Mouse (Mus musculus): ENCODE results near the gene Mical2. TPM values are rescaled to one million over a fixed set of nuclear protein-coding genes. Genes with fewer than 3 reads are reported as not detected.

Gene Mical2
- total and polyA plus RNA-seq, 3 experiments: not detected

DNA sequence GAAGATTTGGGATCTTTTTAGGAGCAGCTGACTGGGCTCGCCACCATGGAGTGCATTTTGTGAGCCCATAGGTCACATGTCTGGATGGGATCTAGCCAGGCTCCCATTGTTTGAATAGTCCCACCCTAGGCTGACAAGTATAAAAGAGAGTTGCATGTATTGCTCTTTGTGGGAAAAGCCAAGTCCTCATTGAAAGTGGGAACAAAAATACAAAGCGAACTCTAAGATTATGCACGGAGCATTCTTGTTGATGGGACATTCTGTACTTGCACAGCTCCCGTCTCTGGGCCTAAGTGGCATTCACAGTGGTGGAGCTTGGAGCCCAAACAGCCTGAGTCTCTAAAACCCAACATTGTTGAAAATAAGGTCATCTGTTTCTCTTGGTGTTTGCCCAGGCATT is 101.2 kb downstream of the Mical2 start:
- H3K79me2 ChIP-seq (ENCODE audit: control insufficient read depth, insufficient read depth, low read length, poor library complexity): no peaks in the 10 kb centered on the region
- no peaks in the 10 kb centered on the region for H3K9me3 ChIP-seq (replicated peaks; ENCODE audit: insufficient read depth, low read length)
- no peak overlapping the region for H3K9ac ChIP-seq (ENCODE audit: control insufficient read depth, low read depth, low read length, poor library complexity, severe bottlenecking)
- TF ChIP-seq MEF2A (IDR thresholded peaks at IDR 0.05; ENCODE audit: extremely low read depth, insufficient replicate concordance, low read depth, low read length, poor library complexity, severe bottlenecking): no peak
- TF ChIP-seq MYB (IDR thresholded peaks at IDR 0.05; ENCODE audit: low read depth, low read length): no peak
- TF ChIP-seq ZNF384 (IDR thresholded peaks at IDR 0.05; ENCODE audit: low read depth, low read length): no peak
- TF ChIP-seq CHD2 (IDR thresholded peaks at IDR 0.05; ENCODE audit: low read length): no peak
- TF ChIP-seq SMC3 (IDR thresholded peaks at IDR 0.05; ENCODE audit: low read depth, low read length): no peak
- TF ChIP-seq MAFK (IDR thresholded peaks at IDR 0.05; ENCODE audit: borderline replicate concordance, low read depth, low read length): no peak
- no peak for TF ChIP-seq E2F4 (IDR thresholded peaks at IDR 0.05; ENCODE audit: borderline replicate concordance, low read depth, low read length)
- TF ChIP-seq GABPA (IDR thresholded peaks at IDR 0.05; ENCODE audit: low read depth, low read length): no peak
- TF ChIP-seq NELFE (IDR thresholded peaks at IDR 0.05; ENCODE audit: low read depth, low read length): no peak
- TF ChIP-seq MAZ (IDR thresholded peaks at IDR 0.05; ENCODE audit: low read depth, low read length): no peak
- no peak for TF ChIP-seq POLR2AphosphoS5 (IDR thresholded peaks at IDR 0.05; ENCODE audit: borderline replicate concordance, low read depth, low read length)
- no peak for TF ChIP-seq NRF1 (IDR thresholded peaks at IDR 0.05; ENCODE audit: insufficient read depth, low read depth, low read length, poor library complexity, severe bottlenecking)
- TF ChIP-seq USF2 (IDR thresholded peaks at IDR 0.05; ENCODE audit: borderline replicate concordance in 1 of 2, insufficient read depth in 1 of 2, low read depth in 1 of 2, low read length in 2 of 2): no peak
- TF ChIP-seq MAX (IDR thresholded peaks at IDR 0.05; ENCODE audit: low read length): no peak
- no peak for TF ChIP-seq UBTF (IDR thresholded peaks at IDR 0.05; ENCODE audit: borderline replicate concordance, insufficient read depth, low read depth, low read length)
- no peak for TF ChIP-seq POLR2AphosphoS2 (IDR thresholded peaks at IDR 0.05; ENCODE audit: low read length)
- TF ChIP-seq SIN3A (IDR thresholded peaks at IDR 0.05; ENCODE audit: low read length): no peak
- no peak for TF ChIP-seq EP300 (IDR thresholded peaks at IDR 0.05; ENCODE audit: low read depth in 1 of 2, low read length in 2 of 2)
- DNase-seq (ENCODE audit: low read depth, low spot score): no peak
- H3K36me3 ChIP-seq (ENCODE audit: control insufficient read depth in 1 of 2, insufficient read depth in 2 of 2, low read length in 2 of 2): no peaks in the 10 kb centered on the region
- no peaks in the 10 kb centered on the region for H3K4me1 ChIP-seq (ENCODE audit: control insufficient read depth in 1 of 2, insufficient read depth in 2 of 2, low read length in 2 of 2)
- no peaks in the 10 kb centered on the region for H3K27me3 ChIP-seq (ENCODE audit: control insufficient read depth in 1 of 2, insufficient read depth in 2 of 2, low read length in 2 of 2)
- no peak overlapping the region for H3K4me3 ChIP-seq (ENCODE audit: control insufficient read depth in 1 of 2, insufficient read depth in 1 of 2, low read depth in 2 of 2, low read length in 2 of 2)
- no peak overlapping the region for H3K27ac ChIP-seq (ENCODE audit: control insufficient read depth, low read depth, low read length)

DNA sequence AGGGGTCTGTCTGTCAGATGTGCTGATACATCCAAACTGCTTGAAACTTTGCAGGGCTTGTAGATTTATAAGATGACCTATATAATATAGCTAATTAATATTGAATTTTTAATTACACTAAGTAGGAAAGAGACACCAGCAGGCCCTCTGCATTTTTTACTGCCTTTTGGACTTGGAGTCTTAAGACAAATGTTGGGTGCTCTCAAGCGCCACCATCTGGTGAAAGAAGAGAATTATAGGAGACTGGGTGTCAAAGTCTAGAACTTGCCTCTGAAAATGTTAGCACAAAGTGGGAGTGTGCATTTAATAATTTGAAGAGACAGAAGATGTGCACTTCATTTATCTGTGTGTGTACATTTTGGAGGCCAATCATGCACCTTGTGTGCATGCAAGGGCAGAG is 103.3 kb downstream of the Mical2 start:
- Histone ChIP-seq H3K27ac (ENCODE audit: control insufficient read depth, low read depth, low read length) (no peak overlapping the region), H3K4me3 (ENCODE audit: control insufficient read depth in 1 of 2, insufficient read depth in 1 of 2, low read depth in 2 of 2, low read length in 2 of 2) (no peak overlapping the region)
- no peak for DNase-seq (ENCODE audit: low read depth, low spot score)

More for the DNA sequence above, 103.3 kb downstream of the Mical2 start:
- TF ChIP-seq JUND (IDR thresholded peaks at IDR 0.05; ENCODE audit: low read depth, low read length): no peak
- TF ChIP-seq GATA1 (IDR thresholded peaks at IDR 0.05; ENCODE audit: low read depth, low read length): no peak
- no peak for TF ChIP-seq EP300 (IDR thresholded peaks at IDR 0.05; ENCODE audit: low read depth in 1 of 2, low read length in 2 of 2)
- TF ChIP-seq RCOR1 (IDR thresholded peaks at IDR 0.05; ENCODE audit: low read depth, low read length): no peak
- no peak for TF ChIP-seq SMC3 (IDR thresholded peaks at IDR 0.05; ENCODE audit: low read depth, low read length)
- no peak for TF ChIP-seq USF2 (IDR thresholded peaks at IDR 0.05; ENCODE audit: borderline replicate concordance in 1 of 2, insufficient read depth in 1 of 2, low read depth in 1 of 2, low read length in 2 of 2)
- no peak for TF ChIP-seq RAD21 (IDR thresholded peaks at IDR 0.05; ENCODE audit: low read depth, low read length)
- no peak for TF ChIP-seq KAT2A (conservative IDR thresholded peaks at IDR 0.05; ENCODE audit: low read depth, low read length)
- Histone ChIP-seq H3K36me3 (ENCODE audit: control insufficient read depth in 1 of 2, insufficient read depth in 2 of 2, low read length in 2 of 2) (no peaks in the 10 kb centered on the region), H3K9ac (ENCODE audit: control insufficient read depth, low read depth, low read length, poor library complexity, severe bottlenecking) (no peak overlapping the region), H3K27me3 (ENCODE audit: control insufficient read depth in 1 of 2, insufficient read depth in 2 of 2, low read length in 2 of 2) (no peaks in the 10 kb centered on the region), H3K79me2 (ENCODE audit: control insufficient read depth, insufficient read depth, low read length, poor library complexity) (no peaks in the 10 kb centered on the region), H3K4me1 (ENCODE audit: control insufficient read depth in 1 of 2, insufficient read depth in 2 of 2, low read length in 2 of 2) (no peaks in the 10 kb centered on the region), H3K9me3 (replicated peaks; ENCODE audit: insufficient read depth, low read length) (no peaks in the 10 kb centered on the region)
